Mouse (Mus musculus): ENCODE measurements around the gene Ctcfl.

Ctcfl gene

DNA sequence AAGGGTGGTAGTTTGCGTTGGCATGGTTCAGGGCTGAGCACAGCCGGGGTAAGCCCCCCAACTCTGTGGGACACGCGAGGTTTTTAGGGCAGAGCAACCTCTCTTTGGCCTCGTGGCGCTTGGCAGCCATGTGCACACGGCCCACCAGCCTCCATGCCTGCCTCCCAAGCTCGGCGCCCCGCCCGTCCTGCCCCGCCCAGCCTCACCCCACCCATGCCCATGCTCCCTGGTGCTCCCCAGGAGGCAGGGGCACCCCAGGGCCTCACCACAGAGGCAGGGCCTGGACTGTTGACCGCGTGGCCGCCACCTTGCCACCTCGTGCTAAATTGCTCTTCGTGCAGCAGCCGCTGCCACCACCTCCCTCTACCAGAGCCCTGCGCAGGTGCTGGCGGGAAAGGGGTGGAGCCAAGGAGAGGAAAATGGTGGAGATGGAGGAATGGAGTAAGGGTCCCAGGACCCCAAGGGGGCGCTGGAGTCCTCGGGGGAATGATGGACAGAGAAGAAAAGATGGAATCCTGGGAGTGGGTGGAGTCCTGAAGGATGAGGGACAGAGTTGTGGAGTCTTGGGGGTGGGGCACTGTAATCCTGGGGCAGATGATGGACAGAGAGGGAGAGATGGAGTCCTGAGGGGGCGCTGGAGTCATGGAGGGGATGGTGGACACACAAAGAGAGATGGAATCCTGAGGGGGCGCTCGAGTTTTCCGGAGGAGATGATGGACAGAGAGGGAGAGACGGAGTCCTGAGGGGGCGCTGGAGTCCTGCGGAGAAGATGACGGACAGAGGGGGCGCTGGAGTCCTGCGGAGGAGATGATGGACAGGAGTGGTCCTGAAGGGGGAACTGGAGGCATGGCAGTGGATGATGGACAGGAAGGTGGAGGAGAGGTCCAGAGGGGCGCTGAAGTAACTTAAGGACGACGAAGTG, at the start of gene Ctcfl:
Gene Ctcfl, minus strand, starts transcription at position 503 of the 922 bp plus-strand sequence.
- DNase-seq, result no peak

DNA sequence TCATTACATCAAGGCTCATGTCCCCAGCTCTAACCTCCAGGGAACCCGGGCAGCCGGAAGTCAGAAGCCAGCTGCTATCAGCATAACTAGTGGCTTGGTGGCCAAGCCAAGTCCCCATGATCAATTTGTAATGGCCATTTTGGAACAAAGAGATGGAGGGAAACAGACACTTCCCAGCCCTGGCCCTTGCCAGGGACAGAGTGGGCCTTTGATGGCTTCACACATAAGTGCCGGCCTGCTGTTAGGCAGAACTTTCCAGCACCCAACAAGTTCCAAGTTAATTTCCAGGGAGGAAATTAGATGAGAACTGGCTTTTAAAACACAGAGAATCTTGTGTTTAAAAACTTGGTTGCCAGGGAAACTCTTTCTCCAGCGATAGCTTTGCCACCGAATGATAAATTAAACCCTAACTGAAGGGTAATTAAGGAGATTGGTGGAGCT, 49.1 kb upstream of the Ctcfl start:
- peak; percentile 26 for DNase-seq

- peak; percentile 51 for DNase-seq
Observed at GRCm38 (mm10) chr2:173165357-173165756, 46.0 kb upstream of the Ctcfl start.

- DNase-seq, result peak; percentile 72
Observed at GRCm38 (mm10) chr2:173164946-173165345, 45.6 kb upstream of the Ctcfl start.

GRCm38 (mm10) chr2:173164358-173164757, 45.0 kb upstream of the Ctcfl start:
- DNase-seq, result peak; percentile 81

GRCm38 (mm10) chr2:173163380-173163779, 44.1 kb upstream of the Ctcfl start:
- peak; percentile 81 for DNase-seq

GRCm38 (mm10) chr2:173159354-173160311, 40.3 kb upstream of the Ctcfl start:
- DNase-seq, result peak; percentile 91

DNA sequence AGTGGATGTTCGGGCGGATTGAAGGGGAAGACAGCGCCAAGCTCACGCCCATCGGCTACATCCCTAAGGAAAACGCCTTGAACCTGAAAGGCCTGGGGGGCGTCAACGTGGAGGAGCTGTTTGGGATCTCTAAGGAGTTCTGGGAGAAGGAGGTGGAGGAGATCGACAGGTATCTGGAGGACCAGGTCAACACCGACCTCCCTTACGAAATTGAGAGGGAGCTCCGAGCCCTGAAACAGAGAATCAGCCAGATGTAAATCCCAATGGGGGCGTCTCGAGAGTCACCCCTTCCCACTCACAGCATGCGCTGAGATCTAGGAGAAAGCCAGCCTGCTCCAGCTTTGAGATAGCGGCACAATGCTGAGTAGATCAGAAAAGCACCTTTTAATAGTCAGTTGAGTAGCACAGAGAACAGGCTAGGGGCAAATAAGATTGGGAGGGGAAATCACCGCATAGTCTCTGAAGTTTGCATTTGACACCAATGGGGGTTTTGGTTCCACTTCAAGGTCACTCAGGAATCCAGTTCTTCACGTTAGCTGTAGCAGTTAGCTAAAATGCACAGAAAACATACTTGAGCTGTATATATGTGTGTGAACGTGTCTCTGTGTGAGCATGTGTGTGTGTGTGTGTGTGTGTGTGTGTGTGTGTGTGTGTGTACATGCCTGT, 39.2 kb upstream of the Ctcfl start:
- DNase-seq, result no peak

GRCm38 (mm10) chr2:173157871-173158270, 38.5 kb upstream of the Ctcfl start:
- no peak for DNase-seq

DNA sequence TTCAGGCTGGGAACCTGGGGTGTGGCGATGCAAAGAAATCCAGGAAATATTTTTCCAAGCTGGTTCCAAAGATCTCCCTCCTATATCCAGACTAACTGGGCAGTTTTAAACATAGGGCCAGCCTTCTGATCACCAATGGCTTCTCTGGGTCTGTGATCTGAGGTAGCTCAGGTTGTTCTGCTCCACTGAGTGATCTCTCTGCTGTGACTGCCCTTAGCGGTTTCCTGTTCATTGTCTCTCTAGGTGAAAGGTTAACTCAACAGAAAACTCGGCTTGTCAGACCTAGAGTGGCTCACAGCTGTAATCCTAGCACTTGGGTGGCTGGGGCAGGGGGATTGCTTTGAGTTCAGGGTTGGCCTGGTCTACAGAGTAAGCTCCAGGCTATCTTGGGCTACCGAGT, 38.1 kb upstream of the Ctcfl start:
- DNase-seq, result peak; percentile 73

DNA sequence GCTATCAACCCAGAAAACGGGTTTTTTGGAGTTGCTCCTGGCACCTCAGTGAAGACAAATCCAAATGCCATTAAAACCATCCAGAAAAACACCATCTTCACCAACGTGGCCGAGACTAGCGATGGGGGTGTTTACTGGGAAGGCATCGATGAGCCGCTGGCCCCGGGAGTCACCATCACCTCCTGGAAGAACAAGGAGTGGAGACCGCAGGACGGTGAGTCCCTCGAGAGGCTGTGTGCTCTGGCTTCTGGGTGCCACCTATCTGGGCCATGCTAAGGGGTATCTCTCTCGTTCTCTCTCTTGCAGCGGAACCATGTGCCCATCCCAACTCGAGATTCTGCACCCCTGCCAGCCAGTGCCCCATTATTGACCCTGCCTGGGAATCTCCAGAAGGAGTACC, 37.6 kb upstream of the Ctcfl start:
- no peak for DNase-seq

DNA sequence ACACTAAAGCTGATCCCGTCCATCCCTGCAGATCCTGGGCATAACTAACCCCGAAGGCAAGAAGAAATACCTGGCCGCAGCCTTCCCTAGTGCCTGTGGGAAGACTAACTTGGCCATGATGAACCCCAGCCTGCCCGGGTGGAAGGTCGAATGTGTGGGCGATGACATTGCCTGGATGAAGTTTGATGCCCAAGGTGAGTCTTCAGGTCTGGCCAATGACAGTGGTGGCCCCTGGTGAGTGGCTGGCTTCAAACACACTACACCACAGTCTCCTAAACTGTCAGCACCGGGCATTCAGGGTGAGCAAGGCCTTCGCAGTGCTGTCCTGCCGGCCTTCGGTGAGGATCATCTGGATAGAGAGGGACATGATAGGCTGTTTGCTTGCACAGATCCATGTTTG, 36.6 kb upstream of the Ctcfl start:
- DNase-seq, result peak; percentile 33

DNA sequence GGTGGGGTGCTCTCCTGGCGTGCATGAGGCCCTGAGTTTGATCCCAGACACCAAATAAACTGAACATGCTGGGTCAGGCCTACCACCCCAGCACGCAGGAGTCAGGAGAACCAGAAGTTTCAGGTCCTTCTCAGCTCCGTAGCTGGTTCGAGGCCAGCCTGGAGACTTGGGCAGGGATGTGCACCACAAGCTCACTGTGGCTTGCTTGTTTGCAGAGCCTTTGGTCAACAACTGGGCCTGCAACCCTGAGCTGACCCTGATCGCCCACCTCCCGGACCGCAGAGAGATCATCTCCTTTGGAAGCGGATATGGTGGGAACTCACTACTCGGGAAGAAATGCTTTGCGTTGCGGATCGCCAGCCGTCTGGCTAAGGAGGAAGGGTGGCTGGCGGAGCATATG, 35.6 kb upstream of the Ctcfl start:
- DNase-seq, result no peak

GRCm38 (mm10) chr2:173154513-173154912, 35.2 kb upstream of the Ctcfl start:
- no peak for DNase-seq

DNA sequence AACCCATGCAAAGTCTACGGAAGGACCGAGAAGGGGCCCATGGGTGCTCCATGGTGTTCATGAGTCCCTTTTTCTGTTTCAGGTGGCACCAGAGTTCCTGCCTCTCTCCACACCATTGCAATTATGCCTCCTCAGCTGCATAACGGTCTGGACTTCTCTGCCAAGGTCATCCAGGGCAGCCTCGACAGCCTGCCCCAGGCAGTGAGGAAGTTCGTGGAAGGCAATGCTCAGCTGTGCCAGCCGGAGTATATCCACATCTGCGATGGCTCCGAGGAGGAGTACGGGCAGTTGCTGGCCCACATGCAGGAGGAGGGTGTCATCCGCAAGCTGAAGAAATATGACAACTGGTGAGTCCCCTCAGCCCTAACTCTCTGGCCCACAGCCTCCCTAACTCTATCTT, 33.9 kb upstream of the Ctcfl start:
- no peak for DNase-seq

DNA sequence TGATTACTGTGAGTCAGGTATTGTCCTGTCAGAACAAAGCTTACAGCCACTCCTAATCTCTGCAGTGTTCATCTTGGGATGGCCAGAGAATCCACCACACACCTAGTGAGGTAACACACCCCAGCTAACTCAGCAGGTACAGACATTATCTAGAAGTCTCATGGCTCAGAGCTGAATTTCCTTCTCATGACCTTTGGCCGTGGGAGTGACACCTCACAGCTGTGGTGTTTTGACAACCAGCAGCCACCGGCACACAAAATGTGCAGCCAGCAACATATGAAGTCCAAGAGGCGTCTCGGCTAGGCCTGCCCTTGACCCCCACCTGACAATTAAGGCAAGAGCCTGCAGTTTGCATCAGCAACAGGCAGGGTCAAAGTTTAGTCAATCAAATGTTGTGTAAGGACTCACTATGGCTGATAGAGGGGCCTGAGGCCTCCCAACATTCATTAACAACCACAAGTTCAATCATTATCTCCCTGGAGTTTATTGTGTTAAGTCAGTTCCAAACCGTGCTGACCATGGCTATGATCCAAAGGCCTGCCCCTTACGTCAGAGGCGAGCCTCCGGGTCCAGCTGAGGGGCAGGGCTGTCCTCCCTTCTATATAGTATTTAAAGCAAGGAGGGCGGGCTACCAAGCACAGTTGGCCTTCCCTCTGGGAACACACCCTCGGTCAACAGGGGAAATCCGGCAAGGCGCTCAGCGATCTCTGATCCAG, 33.3 kb upstream of the Ctcfl start, which contains the start of gene Pck1:
Gene Pck1, plus strand, starts transcription at position 613 of the 716 bp plus-strand sequence.
- peak; percentile 98 for DNase-seq

DNA sequence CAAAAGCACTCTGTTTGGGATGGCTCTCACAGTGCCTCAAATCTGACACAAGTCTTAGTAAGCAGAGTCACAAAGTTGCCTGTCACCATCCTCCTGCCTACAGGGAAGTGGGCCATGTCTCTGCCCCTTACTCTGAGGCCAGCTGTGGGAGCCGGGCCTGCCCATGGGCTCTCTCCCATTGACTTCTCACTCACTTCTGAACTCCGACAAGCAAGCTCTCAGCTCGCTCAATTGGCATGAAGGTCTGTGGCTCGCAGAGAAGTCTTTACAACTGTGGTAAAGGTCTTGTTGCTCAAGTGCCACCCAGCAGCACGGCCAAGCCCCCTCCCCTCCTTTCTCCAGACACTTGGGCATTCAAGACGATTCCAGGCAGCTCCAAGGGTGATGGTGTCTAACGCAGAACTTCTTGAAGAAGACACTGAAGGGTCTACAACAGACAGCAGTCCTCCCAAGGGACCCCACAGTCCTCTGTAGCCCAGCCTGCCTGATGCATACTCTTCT, 32.5 kb upstream of the Ctcfl start:
- DNase-seq, result no peak

DNA sequence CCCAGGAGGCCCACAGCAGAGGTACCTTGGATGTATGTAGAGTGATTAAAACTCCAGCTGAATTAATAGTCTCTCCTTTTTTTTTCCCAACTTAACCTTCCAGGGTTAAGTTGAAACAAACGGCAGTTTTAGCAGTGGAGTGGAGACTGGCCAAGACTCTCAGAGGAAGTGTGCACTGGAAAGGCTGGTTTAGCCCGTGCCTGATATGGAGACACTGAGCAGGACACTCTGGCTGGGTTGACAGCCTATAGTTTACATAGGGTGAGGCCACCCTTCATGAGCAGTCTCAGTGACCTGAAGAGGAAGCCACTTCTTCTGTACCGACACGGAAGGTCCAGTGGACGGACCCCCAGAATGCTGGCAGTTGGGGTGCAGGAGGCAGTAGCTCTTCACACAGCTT, 32.0 kb upstream of the Ctcfl start:
- DNase-seq, result no peak

DNA sequence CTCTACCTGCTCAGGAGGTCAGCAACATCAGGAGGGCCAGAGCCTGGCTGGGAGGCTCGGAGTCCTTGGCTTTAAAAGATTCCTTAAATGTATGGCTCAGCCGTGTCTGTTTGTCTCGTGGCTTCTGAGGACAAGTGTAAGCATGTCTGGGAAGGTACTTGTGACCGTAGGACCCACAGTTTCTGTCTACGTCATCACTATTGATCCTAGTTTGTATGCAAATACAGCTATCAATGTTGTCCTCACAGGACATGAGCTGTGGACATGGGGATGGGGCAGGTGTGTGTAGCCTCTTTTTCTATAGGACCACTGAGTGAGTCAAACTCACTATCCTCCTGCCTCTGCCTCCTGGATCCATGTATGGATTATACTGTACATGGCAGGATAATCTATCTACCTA, 28.7 kb upstream of the Ctcfl start:
- DNase-seq, result no peak

DNA sequence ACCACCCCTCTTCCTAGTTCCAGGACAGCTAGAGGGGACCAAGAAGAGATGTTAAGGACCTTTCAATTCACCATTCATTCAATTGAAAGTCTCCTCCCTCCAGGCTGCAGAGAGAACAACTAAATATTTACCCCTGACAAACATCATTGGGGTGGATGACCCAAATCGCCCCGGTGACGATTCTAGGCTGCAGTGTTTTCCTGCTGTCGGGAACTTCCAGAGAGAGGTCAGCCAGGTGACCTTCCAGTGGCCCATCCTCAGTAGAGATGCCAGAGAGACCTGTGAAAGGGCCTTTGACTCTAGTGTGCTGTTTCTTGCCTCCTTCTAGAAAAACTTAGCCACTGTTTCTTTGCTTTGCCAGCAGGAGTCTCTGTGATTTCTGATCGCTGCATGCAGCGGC, 27.4 kb upstream of the Ctcfl start:
- DNase-seq, result no peak

DNA sequence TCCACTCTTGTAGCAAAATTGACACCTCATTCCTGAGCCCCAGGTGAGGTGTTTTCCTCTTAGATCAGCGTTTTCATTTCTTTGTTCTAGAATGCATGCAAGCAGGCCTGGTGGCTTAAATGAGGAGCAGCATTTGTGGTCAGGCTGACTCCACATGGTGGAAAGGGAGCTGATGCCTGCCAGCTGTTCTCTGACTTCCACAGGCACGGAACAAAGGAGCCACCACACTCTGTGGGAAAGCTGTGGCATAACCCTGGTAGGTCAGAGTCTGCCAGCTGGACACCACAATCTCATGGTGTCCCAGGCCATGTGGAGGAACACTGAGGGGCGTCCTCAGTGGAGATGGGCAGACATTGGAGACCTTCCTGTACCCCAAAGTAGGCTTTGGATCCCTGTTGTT, 26.5 kb upstream of the Ctcfl start:
- no peak for DNase-seq

- DNase-seq, result no peak
Observed at GRCm38 (mm10) chr2:173143611-173144010, 24.3 kb upstream of the Ctcfl start.

All from kidney, adult 9 months (tissue).